Mouse (Mus musculus) MEL (cell line): Measurements from ENCODE around the gene Lrrn1.

ENCODE experiments used
- CTCF ChIP-seq, 3 experiments: IDR thresholded peaks in 2 of 3; conservative IDR thresholded peaks in 1 of 3; 2 replicates each; pipeline ENCODE4 v1.5.1; 2011 to 2012; ENCODE audit warnings: low read length in 3 of 3, low read depth in 2 of 3, mild to moderate bottlenecking in 2 of 3, improper control_type of control experiment in 1 of 3, inconsistent platforms in 1 of 3, mixed read lengths in 1 of 3, moderate library complexity in 1 of 3; ENCODE audit not compliant: control insufficient read depth in 1 of 3, insufficient read depth in 1 of 3, poor library complexity in 1 of 3, severe bottlenecking in 1 of 3
- ELF1 ChIP-seq: IDR thresholded peaks from 2 replicates; pipeline ENCODE4 v1.6.1; 2014; ENCODE audit warnings: low read depth, mild to moderate bottlenecking, inconsistent platforms, low read length, improper control_type of control experiment, moderate library complexity
- GABPA ChIP-seq: IDR thresholded peaks from 2 replicates; pipeline ENCODE4 v1.6.1; 2012; ENCODE audit warnings: low read depth, mild to moderate bottlenecking, inconsistent platforms, low read length, improper control_type of control experiment, moderate library complexity
- USF1 ChIP-seq: IDR thresholded peaks from 2 replicates; pipeline ENCODE4 v1.6.1; 2014; ENCODE audit warnings: low read depth, mild to moderate bottlenecking, inconsistent platforms, low read length, improper control_type of control experiment, moderate library complexity
- USF2 ChIP-seq, 2 experiments: IDR thresholded peaks; 2 replicates each; pipeline ENCODE4 v1.6.1; 2011 to 2012; ENCODE audit warnings: improper control_type of control experiment in 2 of 2, low read length in 2 of 2, borderline replicate concordance in 1 of 2, inconsistent platforms in 1 of 2, low read depth in 1 of 2, mild to moderate bottlenecking in 1 of 2; ENCODE audit not compliant: insufficient read depth in 1 of 2
- ZC3H11A ChIP-seq: IDR thresholded peaks from 2 replicates; pipeline ENCODE4 v1.6.1; 2012; ENCODE audit warnings: low read depth, mild to moderate bottlenecking, inconsistent platforms, low read length, improper control_type of control experiment

- no peak for TF ChIP-seq ELF1
- no peak for TF ChIP-seq GABPA
- TF ChIP-seq USF2 (IDR thresholded peaks at IDR 0.05; ENCODE audit: borderline replicate concordance in 1 of 2, insufficient read depth in 1 of 2, low read depth in 1 of 2, low read length in 2 of 2): no peak
- TF ChIP-seq ZC3H11A: no peak
- no peak for TF ChIP-seq CTCF (IDR thresholded peaks at IDR 0.05 in 2 of 3, conservative IDR thresholded peaks at IDR 0.05 in 1 of 3; ENCODE audit: control insufficient read depth in 1 of 3, insufficient read depth in 1 of 3, low read depth in 2 of 3, low read length in 3 of 3, poor library complexity in 1 of 3, severe bottlenecking in 1 of 3)
- no peak for TF ChIP-seq USF1
Measured at GRCm38 (mm10) chr6:107529911-107530431, 403 bp downstream of the Lrrn1 start.
